ENCODE assay signal across 7 mouse cellular contexts in genomic region chr14:100286586-100287241, GRCm38 (mm10). TPM values are rescaled to one million over a fixed set of nuclear protein-coding genes. Genes with fewer than 3 reads are reported as not detected.
A peak's percentile ranks its signal among the peaks of the same experiment; 100 is the strongest.
DNase-seq lines count a peak whose midpoint lies in the region; ATAC-seq and TF ChIP-seq lines count a peak whose summit lies in the region.

No protein-coding gene starts in this region.

- no peak for TF ChIP-seq CTCF in brain, embryonic 14.5 days (IDR thresholded peaks at IDR 0.05; ENCODE audit: borderline replicate concordance, extremely low read depth, insufficient read depth, insufficient read length)
- TF ChIP-seq CTCF in hindbrain, postnatal 0 days (IDR thresholded peaks at IDR 0.05; ENCODE audit: low read depth), result no peak
- no peak for TF ChIP-seq CTCF in lung, postnatal 0 days (IDR thresholded peaks at IDR 0.05)

- H3K27me3 ChIP-seq in forebrain, embryonic 15.5 days, result no peaks in the 10 kb centered on the region
- no peaks in the 10 kb centered on the region for H3K27me3 ChIP-seq in hindbrain, postnatal 0 days (ENCODE audit: insufficient read depth, low read length)
- no peaks in the 10 kb centered on the region for H3K27me3 ChIP-seq in lung, postnatal 0 days (replicated peaks; ENCODE audit: insufficient read depth, low read length)

- peaks cover 31% of the 10 kb centered on the region for H3K4me1 ChIP-seq in forebrain, embryonic 15.5 days
- H3K4me1 ChIP-seq in hindbrain, postnatal 0 days (ENCODE audit: insufficient read depth, low read length), result no peaks in the 10 kb centered on the region
- peaks cover 5% of the 10 kb centered on the region for H3K4me1 ChIP-seq in lung, postnatal 0 days (ENCODE audit: insufficient read depth, low read depth, low read length)

- H3K4me2 ChIP-seq in forebrain, embryonic 15.5 days (replicated peaks), result peak overlapping the region; percentile 95
- H3K4me2 ChIP-seq in hindbrain, postnatal 0 days (ENCODE audit: low read depth, low read length), result peak overlapping the region; percentile 99
- H3K4me2 ChIP-seq in lung, postnatal 0 days (replicated peaks; ENCODE audit: low read depth, low read length), result peak overlapping the region; percentile 99

- H3K36me3 ChIP-seq in forebrain, embryonic 15.5 days, result no peaks in the 10 kb centered on the region
- no peaks in the 10 kb centered on the region for H3K36me3 ChIP-seq in hindbrain, postnatal 0 days (ENCODE audit: insufficient read depth, low read length)
- H3K36me3 ChIP-seq in lung, postnatal 0 days (ENCODE audit: insufficient read depth, low read length), result no peaks in the 10 kb centered on the region

- H3K9me3 ChIP-seq in forebrain, embryonic 15.5 days, result no peaks in the 10 kb centered on the region
- no peaks in the 10 kb centered on the region for H3K9me3 ChIP-seq in hindbrain, postnatal 0 days (ENCODE audit: low read length)
- no peaks in the 10 kb centered on the region for H3K9me3 ChIP-seq in lung, postnatal 0 days (ENCODE audit: low read length)

- H3K4me3 ChIP-seq in forebrain, embryonic 15.5 days, result peak overlapping the region; percentile 63
- H3K4me3 ChIP-seq in hindbrain, postnatal 0 days (ENCODE audit: low read length), result peak overlapping the region; percentile 60
- H3K4me3 ChIP-seq in lung, postnatal 0 days (ENCODE audit: low read depth, low read length), result peak overlapping the region; percentile 62

- peak overlapping the region; percentile 99 for H3K27ac ChIP-seq in forebrain, embryonic 15.5 days (replicated peaks)
- peak overlapping the region; percentile 96 for H3K27ac ChIP-seq in hindbrain, postnatal 0 days
- H3K27ac ChIP-seq in lung, postnatal 0 days (ENCODE audit: low read length), result peak overlapping the region; percentile 69

- no peak for ATAC-seq in forebrain, embryonic 15.5 days (replicated peaks)
- no peak for ATAC-seq in hindbrain, postnatal 0 days
- no peak for ATAC-seq in lung, postnatal 0 days

- no peak for TF ChIP-seq POLR2A in brain, embryonic 14.5 days (IDR thresholded peaks at IDR 0.05; ENCODE audit: borderline replicate concordance, extremely low read depth, insufficient read depth, insufficient read length, poor library complexity, severe bottlenecking)

- WGBS in forebrain, embryonic 15.5 days, result 5% methylated on average over 19 of the region's 19 CpGs
- WGBS in hindbrain, postnatal 0 days, result 8% methylated on average over 19 of the region's 19 CpGs
- WGBS in lung, postnatal 0 days, result 8% methylated on average over 19 of the region's 19 CpGs

- no peak for TF ChIP-seq EP300 in lung, postnatal 0 days (IDR thresholded peaks at IDR 0.05)

- DNase-seq in ES-CJ7 (ENCODE audit: low read depth, low spot score), result peak; percentile 71
- DNase-seq in brain, embryonic 14.5 days (ENCODE audit: low read depth), result peak; percentile 58
- DNase-seq in hindbrain, postnatal 0 days (ENCODE audit: low spot score), result peak; percentile 57
- DNase-seq in lung, postnatal 0 days (ENCODE audit: low spot score), result peak; percentile 20
- peak; percentile 36 for DNase-seq in telencephalon, adult 2 months (ENCODE audit: low read depth, low spot score)
- no peak for DNase-seq in thymus, postnatal 25 days

- H3K9ac ChIP-seq in forebrain, embryonic 15.5 days (replicated peaks), result peak overlapping the region; percentile 94
- H3K9ac ChIP-seq in hindbrain, postnatal 0 days (replicated peaks; ENCODE audit: low read length), result peak overlapping the region; percentile 84
- H3K9ac ChIP-seq in lung, postnatal 0 days (replicated peaks; ENCODE audit: low read depth), result 0 out of 2 replicates have a peak overlapping the region, but pooled peaks have one; percentile 13

RNA-seq across cellular contexts. Expression of gene Klf12, which starts 2.2 kb away (rescaled TPM):
- 33.0 and 57.7 TPM in 2 replicates for polyA plus RNA-seq in brain, embryonic 14.5 days (2012; rRNA removed)
- 42.8 and 45.1 TPM in 2 replicates for polyA plus RNA-seq in forebrain, embryonic 15.5 days (2015; fragmentation: Nextera tagmentation; extraction: Ambion mirVana)
- total RNA-seq in hindbrain, postnatal 0 days (2014; rRNA removed), result 43.2 TPM in 2 replicates
- polyA plus RNA-seq in hindbrain, postnatal 0 days (2015; fragmentation: Nextera tagmentation; extraction: Ambion mirVana), result 19.5 and 21.1 TPM in 2 replicates
- 4.7 and 5.2 TPM in 2 replicates for polyA plus RNA-seq in lung, postnatal 0 days (2015; fragmentation: Nextera tagmentation; extraction: Ambion mirVana)

Comparison
In these comparisons a context has a peak if more than half of its experiments do, and no peak if none do; other contexts are left out.
1. H3K9ac ChIP-seq: peak in every context shown above with its lines; median percentile 94 in forebrain, embryonic 15.5 days; 84 in hindbrain, postnatal 0 days; 13 in lung, postnatal 0 days.